Mouse (Mus musculus): ENCODE results near the gene Mlst8. TPM values are rescaled to one million over a fixed set of nuclear protein-coding genes. Genes with fewer than 3 reads are reported as not detected.
A peak's percentile ranks its signal among the peaks of the same experiment; 100 is the strongest.

The Mlst8 gene
- 1.4 and 1.7 TPM in 2 replicates for polyA plus RNA-seq (2012)

DNA sequence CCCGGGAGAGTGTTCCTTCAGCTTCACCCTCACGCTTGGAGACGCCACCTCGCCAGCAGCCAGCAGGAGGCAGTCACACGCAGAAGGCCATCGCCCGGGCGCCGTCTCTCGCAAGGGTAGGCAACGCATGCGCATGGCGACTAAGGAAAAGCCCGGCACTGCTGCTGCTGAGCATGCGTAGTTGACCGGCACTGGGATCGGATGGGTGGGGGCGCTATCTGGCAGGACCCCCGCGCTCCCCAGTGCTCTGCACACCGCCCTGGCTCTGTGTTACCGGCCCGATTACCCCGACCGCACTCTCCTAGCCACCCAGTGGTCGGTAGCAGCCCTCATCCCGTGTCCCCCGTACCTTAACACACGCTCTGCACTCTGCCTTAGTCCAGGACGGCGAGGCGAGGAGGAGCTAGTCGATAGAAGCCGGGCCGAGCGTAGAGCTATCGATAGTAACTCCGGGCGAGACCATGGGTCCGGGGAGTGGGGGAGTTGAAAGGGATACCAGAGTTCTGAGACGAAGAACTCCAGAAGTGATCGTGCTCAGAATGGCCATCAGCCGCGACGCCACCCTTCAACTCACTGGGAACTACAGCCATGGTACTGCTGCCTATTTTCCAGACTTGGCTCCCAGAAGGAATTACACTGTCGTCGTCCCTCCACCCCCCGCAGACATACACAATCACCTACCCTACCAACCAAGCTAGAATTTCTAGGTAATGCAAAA lies at the start of gene Mlst8:
Mlst8 (minus strand) TSS at position 416 of the 718 bp plus-strand sequence.
- Histone ChIP-seq H3K4me3 (replicated peaks) (peak within 1 kb of the TSS; percentile 90), H3K9me3 (ENCODE audit: control insufficient read depth, low read length) (no peaks in the 10 kb centered on the region), H3K4me1 (ENCODE audit: control insufficient read depth) (peaks cover 41% of the 10 kb centered on the region), H3K36me3 (ENCODE audit: control insufficient read depth) (peaks cover 44% of the 10 kb centered on the region), H3K27me3 (ENCODE audit: control insufficient read depth) (peaks cover 3% of the 10 kb centered on the region)
- TF ChIP-seq GATA1 (IDR thresholded peaks at IDR 0.05; ENCODE audit: low read length) (no peak), TAL1 (IDR thresholded peaks at IDR 0.05; ENCODE audit: low read length) (no peak)

GRCm38 (mm10) chr17:24528560-24528918 lies 49.7 kb upstream of the Mlst8 start:
- Histone ChIP-seq H3K27me3 (ENCODE audit: control insufficient read depth) (peaks cover 2% of the 10 kb centered on the region; the same call in 1 of the 2 replicates), H3K4me3 (replicated peaks) (peak overlapping the region; percentile 89), H3K36me3 (ENCODE audit: control insufficient read depth) (peaks cover 42% of the 10 kb centered on the region), H3K9me3 (ENCODE audit: control insufficient read depth, low read length) (no peaks in the 10 kb centered on the region), H3K4me1 (ENCODE audit: control insufficient read depth) (peaks cover 75% of the 10 kb centered on the region)
- TF ChIP-seq TAL1 (IDR thresholded peaks at IDR 0.05; ENCODE audit: low read length): no peak
- no peak for TF ChIP-seq GATA1 (IDR thresholded peaks at IDR 0.05; ENCODE audit: low read length)

GRCm38 (mm10) chr17:24527723-24528559 lies 49.1 kb upstream of the Mlst8 start, which contains the start of gene Traf7:
Gene Traf7, minus strand, starts transcription at chr17:24527938.
- H3K36me3 ChIP-seq (ENCODE audit: control insufficient read depth): peaks cover 46% of the 10 kb centered on the region

DNA sequence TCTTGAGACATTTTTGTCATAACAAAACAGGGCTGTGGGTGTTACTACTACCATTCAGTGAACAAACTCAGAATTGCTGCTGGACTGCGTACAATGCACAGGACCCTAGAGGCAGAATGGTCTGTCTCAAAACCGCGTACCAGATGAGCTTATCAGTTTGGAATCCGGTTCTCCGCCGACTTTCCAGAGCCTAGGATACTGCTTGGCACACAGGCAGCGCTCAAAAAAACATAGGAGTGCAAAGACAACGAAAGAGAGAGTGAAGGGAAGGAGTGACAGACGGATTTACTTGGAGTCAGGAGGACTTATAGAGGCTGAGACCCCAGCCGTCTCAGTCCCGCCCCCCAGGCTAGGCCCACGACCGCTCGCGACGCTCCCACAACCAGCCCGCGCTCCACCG lies 48.4 kb upstream of the Mlst8 start:
- TF ChIP-seq GATA1 (IDR thresholded peaks at IDR 0.05; ENCODE audit: low read length): peak; percentile 18; the same call in 1 of the 2 replicates
- no peak for TF ChIP-seq TAL1 (IDR thresholded peaks at IDR 0.05; ENCODE audit: low read length)
- no peaks in the 10 kb centered on the region for H3K9me3 ChIP-seq (ENCODE audit: control insufficient read depth, low read length)
- H3K36me3 ChIP-seq (ENCODE audit: control insufficient read depth): peaks cover 49% of the 10 kb centered on the region
- H3K4me1 ChIP-seq (ENCODE audit: control insufficient read depth): peaks cover 65% of the 10 kb centered on the region
- no peaks in the 10 kb centered on the region for H3K27me3 ChIP-seq (ENCODE audit: control insufficient read depth)
- peak overlapping the region; percentile 89 for H3K4me3 ChIP-seq (replicated peaks)

More at GRCm38 (mm10) chr17:24527723-24528559, 49.1 kb upstream of the Mlst8 start, which contains the start of gene Traf7:
- Histone ChIP-seq H3K9me3 (ENCODE audit: control insufficient read depth, low read length) (no peaks in the 10 kb centered on the region), H3K4me3 (replicated peaks) (peak within 1 kb of the TSS; percentile 89), H3K4me1 (ENCODE audit: control insufficient read depth) (peaks cover 71% of the 10 kb centered on the region), H3K27me3 (ENCODE audit: control insufficient read depth) (no peaks in the 10 kb centered on the region)
- TF ChIP-seq TAL1 (IDR thresholded peaks at IDR 0.05; ENCODE audit: low read length) (no peak), GATA1 (IDR thresholded peaks at IDR 0.05; ENCODE audit: low read length) (0 out of 2 replicates have a peak, but pooled peaks have one; percentile 13)

DNA sequence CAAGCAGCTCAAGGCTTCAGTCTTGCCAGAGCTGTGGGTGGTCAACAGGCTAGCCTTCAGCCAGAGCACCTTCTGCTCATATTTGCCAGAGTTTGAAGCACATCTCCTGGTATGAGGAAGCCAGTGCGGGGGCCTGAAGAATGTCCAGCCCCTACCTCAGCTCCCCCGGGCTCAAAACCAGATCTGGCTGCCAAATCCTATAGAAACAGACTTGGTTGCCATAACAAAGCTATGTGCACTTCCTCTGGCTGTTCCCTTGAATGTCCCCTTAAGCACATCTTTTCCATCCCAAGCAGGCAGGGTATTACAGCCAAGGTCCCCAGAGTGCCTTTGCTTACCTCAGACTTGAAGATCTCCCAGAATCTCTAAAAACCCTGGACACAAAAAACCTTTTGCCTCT lies 45.9 kb upstream of the Mlst8 start:
- H3K27me3 ChIP-seq (ENCODE audit: control insufficient read depth): no peaks in the 10 kb centered on the region
- H3K9me3 ChIP-seq (ENCODE audit: control insufficient read depth, low read length): no peaks in the 10 kb centered on the region
- H3K4me3 ChIP-seq (replicated peaks): no peak overlapping the region
- TF ChIP-seq TAL1 (IDR thresholded peaks at IDR 0.05; ENCODE audit: low read length) (no peak), GATA1 (IDR thresholded peaks at IDR 0.05; ENCODE audit: low read length) (no peak)
- H3K4me1 ChIP-seq (ENCODE audit: control insufficient read depth): peaks cover 51% of the 10 kb centered on the region
- peaks cover 59% of the 10 kb centered on the region for H3K36me3 ChIP-seq (ENCODE audit: control insufficient read depth)

DNA sequence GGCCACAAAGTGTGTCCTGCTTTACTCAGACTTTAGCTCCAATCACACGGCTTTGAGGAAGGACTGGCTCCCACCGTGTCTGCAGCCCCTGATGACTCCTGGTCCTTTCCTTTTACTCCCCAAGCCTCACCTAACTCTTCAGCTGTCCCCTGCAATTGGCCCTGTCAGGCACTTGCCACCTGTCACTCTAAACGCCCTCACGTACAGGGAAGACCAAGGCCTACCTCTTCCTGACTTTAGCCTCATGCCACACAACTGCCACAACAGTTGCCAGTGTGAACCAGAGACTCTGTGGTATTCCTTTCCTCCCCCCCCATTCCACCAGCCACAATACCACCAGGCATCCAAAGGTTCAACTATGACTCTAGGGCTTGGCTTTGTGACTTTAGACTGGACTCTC lies 41.6 kb upstream of the Mlst8 start:
- Histone ChIP-seq H3K36me3 (ENCODE audit: control insufficient read depth) (peaks cover 80% of the 10 kb centered on the region), H3K9me3 (ENCODE audit: control insufficient read depth, low read length) (no peaks in the 10 kb centered on the region), H3K4me3 (replicated peaks) (no peak overlapping the region), H3K27me3 (ENCODE audit: control insufficient read depth) (no peaks in the 10 kb centered on the region), H3K4me1 (ENCODE audit: control insufficient read depth) (peaks cover 16% of the 10 kb centered on the region)
- TF ChIP-seq GATA1 (IDR thresholded peaks at IDR 0.05; ENCODE audit: low read length): no peak
- no peak for TF ChIP-seq TAL1 (IDR thresholded peaks at IDR 0.05; ENCODE audit: low read length)

DNA sequence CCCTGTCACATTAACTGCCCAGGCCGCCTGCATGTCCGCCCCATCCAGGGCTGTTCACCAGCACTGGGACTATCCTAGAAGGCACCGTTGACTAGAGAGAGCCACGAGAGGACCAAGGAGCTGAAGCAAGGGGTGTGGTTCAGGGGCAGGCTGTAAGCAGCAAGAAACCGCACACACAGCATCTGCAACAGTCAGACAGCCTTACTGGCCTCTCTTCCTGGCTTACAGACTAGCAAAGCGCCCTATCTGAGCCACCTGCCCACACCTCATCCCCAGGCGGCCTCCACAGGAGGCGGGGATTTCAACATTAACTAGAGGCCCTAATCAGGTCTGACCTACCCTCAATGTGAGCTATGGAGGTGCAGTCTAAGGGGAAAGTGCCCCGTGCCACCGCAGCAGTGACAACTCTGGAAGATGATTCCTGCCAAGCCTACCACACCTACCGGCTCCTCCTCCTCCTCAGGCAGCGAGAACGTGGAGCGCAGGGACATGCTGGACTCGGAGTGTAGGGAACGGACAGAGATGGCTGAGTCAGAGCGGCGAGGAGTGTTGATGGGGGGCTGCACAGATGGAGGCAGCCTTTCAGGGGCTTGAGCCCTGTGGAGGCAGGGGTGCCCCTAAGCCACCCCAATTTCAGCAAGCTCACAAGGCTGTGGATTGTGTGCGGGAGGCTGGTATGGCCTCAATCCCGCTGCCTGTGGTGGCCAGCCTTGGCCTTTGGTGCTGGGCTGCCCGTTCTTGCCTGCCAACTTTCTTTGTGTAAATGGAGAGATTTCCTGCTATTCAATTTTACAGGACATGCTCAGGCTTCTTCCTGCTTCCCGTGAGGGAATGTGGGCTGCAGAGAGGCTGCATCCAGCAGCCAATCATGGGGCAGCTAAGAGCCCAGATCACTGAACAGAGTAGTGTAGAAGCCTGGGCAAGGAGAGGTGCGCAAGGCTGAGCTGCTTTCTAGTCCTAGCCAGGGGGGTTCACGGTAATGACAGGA lies 35.7 kb upstream of the Mlst8 start:
- Histone ChIP-seq H3K4me3 (replicated peaks) (no peak overlapping the region), H3K4me1 (ENCODE audit: control insufficient read depth) (no peaks in the 10 kb centered on the region; the same call in 1 of the 2 replicates), H3K27me3 (ENCODE audit: control insufficient read depth) (no peaks in the 10 kb centered on the region), H3K9me3 (ENCODE audit: control insufficient read depth, low read length) (no peaks in the 10 kb centered on the region), H3K36me3 (ENCODE audit: control insufficient read depth) (peaks cover 96% of the 10 kb centered on the region)
- TF ChIP-seq TAL1 (IDR thresholded peaks at IDR 0.05; ENCODE audit: low read length): no peak
- TF ChIP-seq GATA1 (IDR thresholded peaks at IDR 0.05; ENCODE audit: low read length): no peak

- TF ChIP-seq GATA1 (IDR thresholded peaks at IDR 0.05; ENCODE audit: low read length): no peak
- no peak for TF ChIP-seq TAL1 (IDR thresholded peaks at IDR 0.05; ENCODE audit: low read length)
- no peaks in the 10 kb centered on the region; the same call in 1 of the 2 replicates for H3K4me1 ChIP-seq (ENCODE audit: control insufficient read depth)
- no peaks in the 10 kb centered on the region for H3K27me3 ChIP-seq (ENCODE audit: control insufficient read depth)
- H3K9me3 ChIP-seq (ENCODE audit: control insufficient read depth, low read length): no peaks in the 10 kb centered on the region
- no peak overlapping the region for H3K4me3 ChIP-seq (replicated peaks)
- H3K36me3 ChIP-seq (ENCODE audit: control insufficient read depth): peaks cover 97% of the 10 kb centered on the region
These were observed 34.7 kb upstream of the Mlst8 start for GRCm38 (mm10) chr17:24513609-24514008.

Measured in erythroblast, embryonic 14.5 days (primary cell).